Mouse (Mus musculus) hindbrain, postnatal 0 days (tissue): ENCODE measurements around the gene Myof. TPM values are rescaled to one million over a fixed set of nuclear protein-coding genes. Genes with fewer than 3 reads are reported as not detected.

Experiments
- ATAC-seq: fragments of 200-750 bp; cut with Nextera tagmentation; 2 replicates; pipeline ENCODE4 v1.8.0; 2017; ENCODE audit warnings: mild to moderate bottlenecking, moderate TSS enrichment, moderate library complexity
- DNase-seq: peaks from one replicate; pipeline ENCODE4 v3.0.0-alpha.2; 2015; ENCODE audit warnings: low spot score
- H3K27ac ChIP-seq: fragments of 300-500 bp; sonication (generic); 2 replicates; pipeline ENCODE4 v1.5.1; 2014; ENCODE audit warnings: mild to moderate bottlenecking
- H3K27me3 ChIP-seq: fragments of 300-500 bp; sonication (generic); 2 replicates; pipeline ENCODE4 v1.6.1; 2014; ENCODE audit warnings: low read length, mixed read lengths; ENCODE audit not compliant: insufficient read depth
- H3K36me3 ChIP-seq: fragments of 300-500 bp; sonication (generic); 2 replicates; pipeline ENCODE4 v1.6.1; 2014; ENCODE audit warnings: low read length, mixed read lengths; ENCODE audit not compliant: insufficient read depth
- H3K4me1 ChIP-seq: fragments of 300-500 bp; sonication (generic); 2 replicates; pipeline ENCODE4 v1.6.1; 2014; ENCODE audit warnings: antibody characterized with exemption, low read length, mixed read lengths; ENCODE audit not compliant: insufficient read depth
- H3K4me2 ChIP-seq: fragments of 300-500 bp; sonication (generic); 2 replicates; pipeline ENCODE4 v1.6.1; 2014; ENCODE audit warnings: low read depth, mild to moderate bottlenecking, low read length, moderate library complexity, mixed read lengths
- H3K4me3 ChIP-seq: fragments of 300-500 bp; sonication (generic); 2 replicates; pipeline ENCODE4 v1.5.1; 2014; ENCODE audit warnings: low read length
- H3K9ac ChIP-seq: fragments of 300-500 bp; sonication (generic); replicated peaks from 2 replicates; pipeline ENCODE4 v1.6.1; 2014; ENCODE audit warnings: mild to moderate bottlenecking, low read length, moderate library complexity, mixed read lengths
- H3K9me3 ChIP-seq: fragments of 300-500 bp; sonication (generic); 2 replicates; pipeline ENCODE4 v1.6.1; 2016; ENCODE audit warnings: low read length, mixed read lengths
- CTCF ChIP-seq: IDR thresholded peaks from 2 replicates; pipeline ENCODE4 v1.5.1; 2016; ENCODE audit warnings: antibody characterized with exemption, control low read depth, low read depth
- WGBS: fragments of 180-500 bp; shearing (Covaris S2); extraction: QIAGEN DNeasy Blood & Tissue Kit; methylation state at CpG from one replicate; pipeline ENCODE4 v1.1.7; 2014; 5-methylcytosine and 5-hydroxymethylcytosine counted together
- polyA plus RNA-seq: library from polyadenylated mRNA; unstranded; fragments of >200 nt; fragmentation: Nextera tagmentation; extraction: Ambion mirVana; gene quantifications from 2 replicates; pipeline ENCODE4 v1.2.1, GENCODE M21; 2015
- total RNA-seq: library from RNA; depleted of rRNA; stranded (reverse); fragments of >200 nt; gene quantifications from 2 replicates; pipeline ENCODE4 v1.2.3, GENCODE M21; 2014

The Myof gene
- total and polyA plus RNA-seq, 2 experiments from 2014 or later, result 1.4 to 3.7 TPM

GRCm38 (mm10) chr19:38011379-38011778, 32.0 kb downstream of the Myof start:
- H3K36me3 ChIP-seq, result no peaks in the 10 kb centered on the region
- no peak overlapping the region for H3K27ac ChIP-seq
- H3K4me2 ChIP-seq, result no peak overlapping the region
- H3K4me3 ChIP-seq, result no peak overlapping the region
- H3K9ac ChIP-seq, result no peak overlapping the region
- no peak for TF ChIP-seq CTCF
- H3K27me3 ChIP-seq, result no peaks in the 10 kb centered on the region
- H3K9me3 ChIP-seq, result no peaks in the 10 kb centered on the region
- DNase-seq (no peak), ATAC-seq (no peak)
- no peaks in the 10 kb centered on the region for H3K4me1 ChIP-seq
- WGBS, result 86% methylated on average over 1 of the region's 1 CpGs

GRCm38 (mm10) chr19:38004809-38005380, 38.5 kb downstream of the Myof start:
- H3K9ac ChIP-seq, result no peak overlapping the region
- no peaks in the 10 kb centered on the region for H3K36me3 ChIP-seq
- H3K4me3 ChIP-seq, result no peak overlapping the region
- H3K27me3 ChIP-seq, result no peaks in the 10 kb centered on the region
- DNase-seq, result no peak
- no peak overlapping the region for H3K4me2 ChIP-seq
- H3K27ac ChIP-seq, result no peak overlapping the region
- no peaks in the 10 kb centered on the region for H3K4me1 ChIP-seq
- TF ChIP-seq CTCF, result peak; percentile 10; the same call in 1 of the 2 replicates
- no peak for ATAC-seq
- H3K9me3 ChIP-seq, result no peaks in the 10 kb centered on the region
- 79% methylated on average over 8 of the region's 8 CpGs for WGBS

GRCm38 (mm10) chr19:38003671-38004521, 39.5 kb downstream of the Myof start:
- ATAC-seq (no peak), DNase-seq (no peak)
- Histone ChIP-seq H3K36me3 (no peaks in the 10 kb centered on the region), H3K27ac (no peak overlapping the region), H3K9me3 (no peaks in the 10 kb centered on the region), H3K4me3 (no peak overlapping the region), H3K9ac (no peak overlapping the region), H3K4me2 (no peak overlapping the region), H3K27me3 (no peaks in the 10 kb centered on the region), H3K4me1 (no peaks in the 10 kb centered on the region)
- 72% methylated on average over 24 of the region's 24 CpGs for WGBS
- TF ChIP-seq CTCF, result no peak

- no peaks in the 10 kb centered on the region for H3K27me3 ChIP-seq
Measured at GRCm38 (mm10) chr19:38002816-38003215, 40.6 kb downstream of the Myof start.

GRCm38 (mm10) chr19:38000990-38001389, 42.4 kb downstream of the Myof start:
- no peak overlapping the region for H3K4me3 ChIP-seq
- DNase-seq, result no peak
- 95% methylated on average over 4 of the region's 4 CpGs for WGBS

More at GRCm38 (mm10) chr19:38002816-38003215, 40.6 kb downstream of the Myof start:
- Histone ChIP-seq H3K4me2 (no peak overlapping the region), H3K36me3 (no peaks in the 10 kb centered on the region), H3K27ac (no peak overlapping the region), H3K9ac (no peak overlapping the region), H3K9me3 (no peaks in the 10 kb centered on the region), H3K4me3 (no peak overlapping the region), H3K4me1 (no peaks in the 10 kb centered on the region)
- ATAC-seq (no peak), DNase-seq (no peak)
- no peak for TF ChIP-seq CTCF
- 84% methylated on average over 4 of the region's 4 CpGs for WGBS

GRCm38 (mm10) chr19:37999941-38000340, 43.4 kb downstream of the Myof start:
- H3K36me3 ChIP-seq, result no peaks in the 10 kb centered on the region
- no peaks in the 10 kb centered on the region for H3K27me3 ChIP-seq
- TF ChIP-seq CTCF, result no peak
- DNase-seq (no peak), ATAC-seq (no peak)
- no peak overlapping the region for H3K4me3 ChIP-seq
- 95% methylated on average over 2 of the region's 2 CpGs for WGBS
- H3K9ac ChIP-seq, result no peak overlapping the region
- no peaks in the 10 kb centered on the region for H3K9me3 ChIP-seq
- H3K4me1 ChIP-seq, result no peaks in the 10 kb centered on the region
- no peak overlapping the region for H3K27ac ChIP-seq
- no peak overlapping the region for H3K4me2 ChIP-seq

More at GRCm38 (mm10) chr19:38000990-38001389, 42.4 kb downstream of the Myof start:
- H3K9ac ChIP-seq, result no peak overlapping the region
- H3K36me3 ChIP-seq, result no peaks in the 10 kb centered on the region
- no peaks in the 10 kb centered on the region for H3K4me1 ChIP-seq
- ATAC-seq, result no peak
- no peaks in the 10 kb centered on the region for H3K27me3 ChIP-seq
- no peak overlapping the region for H3K4me2 ChIP-seq
- no peak for TF ChIP-seq CTCF
- no peak overlapping the region for H3K27ac ChIP-seq
- no peaks in the 10 kb centered on the region for H3K9me3 ChIP-seq

GRCm38 (mm10) chr19:37994301-37994700, 49.1 kb downstream of the Myof start:
- H3K27me3 ChIP-seq, result no peaks in the 10 kb centered on the region
- 93% methylated on average over 3 of the region's 3 CpGs for WGBS
- no peak for TF ChIP-seq CTCF
- DNase-seq, result no peak
- no peak overlapping the region for H3K9ac ChIP-seq
- no peak overlapping the region for H3K4me2 ChIP-seq
- H3K4me1 ChIP-seq, result no peaks in the 10 kb centered on the region
- H3K36me3 ChIP-seq, result no peaks in the 10 kb centered on the region
- H3K4me3 ChIP-seq, result no peak overlapping the region
- H3K9me3 ChIP-seq, result no peaks in the 10 kb centered on the region
- no peak overlapping the region for H3K27ac ChIP-seq
- ATAC-seq, result no peak
